Mouse (Mus musculus) ovary, adult 2 months (tissue): Measurements from ENCODE around the gene Prx. TPM values are rescaled to one million over a fixed set of nuclear protein-coding genes. Genes with fewer than 3 reads are reported as not detected.

ENCODE experiments used
- polyA plus RNA-seq: library from polyadenylated mRNA; depleted of rRNA; stranded (reverse); fragments of >200 nt; gene quantifications from 2 replicates; pipeline ENCODE4 v1.2.3, GENCODE M21; 2012; rRNA removed

The Prx gene
- 3.2 and 3.5 TPM in 2 replicates for polyA plus RNA-seq

GRCm38 (mm10) chr7:27499036-27499435 is at the start of gene Prx:
Gene Prx, plus strand, starts transcription at chr7:27499324.

GRCm38 (mm10) chr7:27473156-27473834 is 25.8 kb upstream of the Prx start, which contains the start of gene Sertad3:
Gene Sertad3, plus strand, starts transcription at chr7:27473768.

GRCm38 (mm10) chr7:27486770-27487697 is 12.1 kb upstream of the Prx start, which contains the start of gene Sertad1:
Gene Sertad1, plus strand, starts transcription at chr7:27486910.

GRCm38 (mm10) chr7:27522967-27523366 is 23.8 kb downstream of the Prx start, which contains the start of gene Hipk4:
Gene Hipk4, plus strand, starts transcription at chr7:27523267.

GRCm38 (mm10) chr7:27552931-27553513 is 53.9 kb downstream of the Prx start, which contains the start of the genes Pld3 and 2310022A10Rik:
Gene Pld3, minus strand, starts transcription at chr7:27553218.
Gene 2310022A10Rik, plus strand, starts transcription at chr7:27553233.

Other genes starting within 250 kb of the Prx start
- gene Numbl, start 240.9 kb upstream of the Prx start, polyA plus RNA-seq = 86.9 and 94.3 TPM in 2 replicates
- 441 and 545 TPM in 2 replicates for gene Ltbp4, start 161.6 kb upstream of the Prx start, polyA plus RNA-seq
- gene Shkbp1, start 143.3 kb upstream of the Prx start, polyA plus RNA-seq = 86.6 and 97.9 TPM in 2 replicates
- 0.63 TPM in 1 of 2 replicates, not detected in the other for gene Gm20479, start 141.9 kb upstream of the Prx start, polyA plus RNA-seq
- gene Sptbn4, start 51.6 kb upstream of the Prx start, polyA plus RNA-seq = 0.48 and 0.73 TPM in 2 replicates
- 144 and 146 TPM in 2 replicates for gene Blvrb, start 51.3 kb upstream of the Prx start, polyA plus RNA-seq
- gene Sertad3, start 25.6 kb upstream of the Prx start, polyA plus RNA-seq = 12.7 and 14.7 TPM in 2 replicates
- gene Sertad1, start 12.4 kb upstream of the Prx start, polyA plus RNA-seq = 51.6 and 54.1 TPM in 2 replicates
- gene Hipk4, start 23.9 kb downstream of the Prx start, polyA plus RNA-seq = 2.8 and 2.9 TPM in 2 replicates
- 235 and 281 TPM in 2 replicates for gene Pld3, start 53.9 kb downstream of the Prx start, polyA plus RNA-seq
- gene 2310022A10Rik, start 53.9 kb downstream of the Prx start, polyA plus RNA-seq = 40.4 and 41.2 TPM in 2 replicates
- 111 and 122 TPM in 2 replicates for gene Akt2, start 92.2 kb downstream of the Prx start, polyA plus RNA-seq
- not detected in 2 replicates for gene Ttc9b, start 154.6 kb downstream of the Prx start, polyA plus RNA-seq
- gene Map3k10, start 175.3 kb downstream of the Prx start, polyA plus RNA-seq = 54.5 and 69.7 TPM in 2 replicates
- 0.47 and 0.76 TPM in 2 replicates for gene Zfp607b, start 190.0 kb downstream of the Prx start, polyA plus RNA-seq
- gene Zfp60, start 232.1 kb downstream of the Prx start, polyA plus RNA-seq = 1.6 and 2.0 TPM in 2 replicates